ENCODE assay signal across 8 mouse cellular contexts in the genomic region with DNA sequence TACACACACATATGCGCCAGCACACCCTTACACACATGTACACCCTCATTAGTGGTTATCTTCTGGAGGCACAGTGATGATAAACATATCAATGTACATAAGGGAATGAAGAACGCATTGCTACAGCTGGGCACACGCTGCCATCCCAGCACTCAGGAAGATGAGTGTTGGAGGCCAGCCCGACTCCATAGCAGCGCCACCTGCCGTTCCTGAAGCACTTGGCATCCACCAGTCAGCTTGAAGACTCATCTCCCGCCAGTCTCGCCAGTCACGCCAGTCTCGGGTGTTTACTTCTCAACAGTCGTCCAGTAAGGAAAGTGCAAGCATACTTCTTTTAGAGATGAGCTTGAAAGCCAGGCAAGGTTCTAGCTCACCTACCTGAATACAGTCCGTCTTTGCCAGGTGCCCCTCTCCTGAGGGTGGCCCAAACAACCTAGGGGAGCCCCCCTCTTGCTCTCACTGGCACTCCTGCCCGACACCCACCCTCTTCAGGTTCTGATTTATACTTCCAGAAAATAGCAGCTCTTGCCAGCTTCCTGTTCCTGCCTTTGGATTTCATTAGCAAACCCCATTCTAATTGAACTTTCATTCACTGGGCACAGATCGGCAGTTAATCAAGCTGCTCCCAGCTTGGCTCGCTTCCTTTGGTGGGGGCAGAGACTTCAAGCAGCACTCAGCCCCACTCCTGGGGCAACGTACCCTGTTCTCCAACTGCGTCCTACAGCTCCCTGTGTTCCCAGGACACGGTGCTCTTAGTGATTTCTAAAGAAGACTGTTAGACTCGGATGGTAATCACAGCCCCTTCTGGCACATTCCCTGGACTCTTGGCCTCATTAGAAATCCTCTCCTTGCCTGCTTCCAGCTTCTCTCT.
DNase-seq lines count a peak whose midpoint lies in the region; ATAC-seq lines count a peak whose summit lies in the region.

No protein-coding gene starts in this region.

- no peaks in the 10 kb centered on the region for H3K4me1 ChIP-seq in forebrain, embryonic 11.5 days (replicated peaks; ENCODE audit: control insufficient read depth, insufficient read depth, low read length)
- no peaks in the 10 kb centered on the region for H3K4me1 ChIP-seq in forebrain, embryonic 10.5 days
- peaks cover 8% of the 10 kb centered on the region; the same call in 1 of the 2 replicates for H3K4me1 ChIP-seq in midbrain, embryonic 13.5 days (replicated peaks)

- no peaks in the 10 kb centered on the region for H3K36me3 ChIP-seq in forebrain, embryonic 11.5 days (ENCODE audit: control insufficient read depth, insufficient read depth, low read length)
- no peaks in the 10 kb centered on the region for H3K36me3 ChIP-seq in forebrain, embryonic 10.5 days (replicated peaks)
- no peaks in the 10 kb centered on the region for H3K36me3 ChIP-seq in midbrain, embryonic 13.5 days

- H3K27ac ChIP-seq in forebrain, embryonic 11.5 days (ENCODE audit: low read depth, low read length) = no peak overlapping the region
- no peak overlapping the region for H3K27ac ChIP-seq in forebrain, embryonic 10.5 days
- peak overlapping the region; percentile 57; the same call in 1 of the 2 replicates for H3K27ac ChIP-seq in midbrain, embryonic 13.5 days

- no peaks in the 10 kb centered on the region for H3K27me3 ChIP-seq in forebrain, embryonic 11.5 days (ENCODE audit: control insufficient read depth, insufficient read depth, low read length)
- H3K27me3 ChIP-seq in forebrain, embryonic 10.5 days (ENCODE audit: poor library complexity, severe bottlenecking) = no peaks in the 10 kb centered on the region
- H3K27me3 ChIP-seq in midbrain, embryonic 13.5 days = no peaks in the 10 kb centered on the region

- no peak overlapping the region for H3K4me2 ChIP-seq in forebrain, embryonic 11.5 days (ENCODE audit: low read depth, low read length, severe bottlenecking)
- H3K4me2 ChIP-seq in midbrain, embryonic 13.5 days (replicated peaks) = peak overlapping the region; percentile 25; the same call in 1 of the 2 replicates

- H3K4me3 ChIP-seq in forebrain, embryonic 11.5 days (ENCODE audit: low read depth, low read length) = no peak overlapping the region
- no peak overlapping the region for H3K4me3 ChIP-seq in forebrain, embryonic 10.5 days
- H3K4me3 ChIP-seq in midbrain, embryonic 13.5 days (replicated peaks) = no peak overlapping the region

- H3K9me3 ChIP-seq in forebrain, embryonic 11.5 days (ENCODE audit: control insufficient read depth, low read length) = no peaks in the 10 kb centered on the region
- no peaks in the 10 kb centered on the region for H3K9me3 ChIP-seq in forebrain, embryonic 10.5 days
- H3K9me3 ChIP-seq in midbrain, embryonic 13.5 days = no peaks in the 10 kb centered on the region

- no peak overlapping the region for H3K9ac ChIP-seq in forebrain, embryonic 11.5 days (ENCODE audit: low read length)
- H3K9ac ChIP-seq in midbrain, embryonic 13.5 days (replicated peaks) = 0 out of 2 replicates have a peak overlapping the region, but pooled peaks have one; percentile 11

- DNase-seq in forebrain, embryonic 11.5 days (ENCODE audit: low spot score) = peak; percentile 57
- no peak for DNase-seq in forebrain, embryonic 10.5 days (ENCODE audit: extremely low spot score, low spot score)
- peak; percentile 40 for DNase-seq in A20 (ENCODE audit: low read depth, low spot score)
- peak; percentile 18 for DNase-seq in cerebellum, adult 9-10 months
- peak; percentile 95 for DNase-seq in gonadal fat pad, adult 2 months (ENCODE audit: low read depth)
- peak; percentile 53 for DNase-seq in left cerebral cortex, adult 11 months (ENCODE audit: low spot score)
- no peak for DNase-seq in T-cell, adult 2 months (ENCODE audit: low spot score)

- WGBS in forebrain, embryonic 11.5 days = 53% methylated on average over 19 of the region's 19 CpGs
- 61% methylated on average over 19 of the region's 19 CpGs for WGBS in forebrain, embryonic 10.5 days
- 43% methylated on average over 19 of the region's 19 CpGs for WGBS in midbrain, embryonic 13.5 days

- ATAC-seq in forebrain, embryonic 11.5 days (replicated peaks; ENCODE audit: low FRiP score) = no peak
- ATAC-seq in midbrain, embryonic 13.5 days = peak; percentile 62

Comparison
In these comparisons a context has a peak if more than half of its experiments do, and no peak if none do; other contexts are left out.
1. DNase-seq: peak in forebrain, embryonic 11.5 days (single experiment), A20 (single experiment), cerebellum, adult 9-10 months (single experiment), gonadal fat pad, adult 2 months (single experiment) and left cerebral cortex, adult 11 months (single experiment); none in forebrain, embryonic 10.5 days (single experiment) and T-cell, adult 2 months (single experiment).